Mouse (Mus musculus): Measurements from ENCODE around the gene Daglb. TPM values are rescaled to one million over a fixed set of nuclear protein-coding genes. Genes with fewer than 3 reads are reported as not detected.

Daglb gene
- total RNA-seq, 1 experiment = 9.5 TPM

DNA sequence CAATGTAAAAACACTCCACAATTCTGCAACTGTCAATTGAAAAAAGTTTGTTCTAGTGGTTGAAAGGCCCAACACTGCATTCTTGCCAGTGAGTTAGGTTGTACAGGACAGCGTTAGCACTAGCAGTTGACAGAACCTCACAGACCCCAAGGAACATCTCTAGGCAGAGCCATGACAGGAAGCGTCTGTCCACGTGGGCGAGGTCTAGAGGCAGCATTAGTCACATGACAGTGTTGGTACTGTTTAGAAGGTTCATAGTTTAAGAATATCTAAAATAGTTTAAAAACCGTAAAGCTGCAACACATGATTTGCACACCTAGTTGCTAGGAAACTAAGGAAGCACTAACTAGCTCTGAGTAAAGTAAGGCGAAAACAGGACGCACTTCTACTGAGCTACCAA lies 41.2 kb downstream of the Daglb start:
- H3K4me3 ChIP-seq (ENCODE audit: insufficient read depth in 1 of 2, low read depth in 1 of 2, low read length in 2 of 2, poor library complexity in 1 of 2, severe bottlenecking in 1 of 2) = no peak overlapping the region

DNA sequence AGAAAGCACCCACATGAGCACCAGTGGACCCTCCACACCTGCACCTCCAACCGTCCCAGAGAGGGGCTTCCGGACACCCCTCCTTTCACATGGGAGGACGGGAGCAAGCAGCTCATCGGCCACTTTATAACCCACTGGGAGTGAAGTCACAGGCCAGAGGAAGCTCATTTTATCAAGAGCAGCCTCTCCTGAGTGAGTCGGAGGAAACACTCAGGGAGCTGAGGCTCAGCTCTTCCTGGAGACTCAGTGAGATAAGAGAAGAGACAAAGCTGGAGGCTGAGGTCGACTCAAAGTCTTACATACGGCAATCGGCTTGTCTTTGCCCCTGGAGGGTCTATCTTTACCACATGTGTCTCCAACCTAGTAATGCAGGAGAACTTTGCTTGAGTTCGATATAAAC lies 44.9 kb downstream of the Daglb start:
- Histone ChIP-seq H3K4me1 (ENCODE audit: control insufficient read depth in 2 of 2, insufficient read depth in 2 of 2, low read length in 2 of 2, poor library complexity in 1 of 2) (peaks cover 0 to 11% of the 10 kb centered on the region in 2 experiments; a peak in 2 of 4 replicates), H3K36me3 (ENCODE audit: control insufficient read depth, insufficient read depth, low read length, poor library complexity, severe bottlenecking) (peaks cover 31% of the 10 kb centered on the region), H3K9ac (ENCODE audit: insufficient read depth, low read depth, low read length, poor library complexity, severe bottlenecking) (no peak overlapping the region), H3K9me3 (ENCODE audit: control insufficient read depth, insufficient read depth, low read depth, low read length) (no peaks in the 10 kb centered on the region), H3K4me3 (ENCODE audit: insufficient read depth in 1 of 2, low read depth in 1 of 2, low read length in 2 of 2, poor library complexity in 1 of 2, severe bottlenecking in 1 of 2) (no peak overlapping the region), H3K27ac (ENCODE audit: insufficient read depth, low read depth, low read length, poor library complexity, severe bottlenecking) (no peak overlapping the region)
- no peak for DNase-seq (ENCODE audit: low read depth, low spot score)
- TF ChIP-seq HCFC1 (IDR thresholded peaks at IDR 0.05; ENCODE audit: borderline replicate concordance, insufficient read depth, low read length) (no peak), CHD2 (IDR thresholded peaks at IDR 0.05; ENCODE audit: low read depth, low read length) (no peak), ZNF384 (IDR thresholded peaks at IDR 0.05; ENCODE audit: low read depth, low read length) (no peak), ZC3H11A (IDR thresholded peaks at IDR 0.05; ENCODE audit: borderline replicate concordance, low read depth, low read length) (no peak), MAFK (IDR thresholded peaks at IDR 0.05; ENCODE audit: insufficient read depth, low read depth, low read length) (no peak)
- in situ Hi-C loops (cut with MboI; ENCODE audit: low sequenced_read_pairs in 2 of 2, unreplicated experiment in 2 of 2) = no loop called here

More for the DNA sequence above, 41.2 kb downstream of the Daglb start:
- no peak overlapping the region for H3K27ac ChIP-seq (ENCODE audit: insufficient read depth, low read depth, low read length, poor library complexity, severe bottlenecking)
- DNase-seq (ENCODE audit: low read depth, low spot score) = no peak
- no peak overlapping the region for H3K9ac ChIP-seq (ENCODE audit: insufficient read depth, low read depth, low read length, poor library complexity, severe bottlenecking)
- no peaks in the 10 kb centered on the region for H3K9me3 ChIP-seq (ENCODE audit: control insufficient read depth, insufficient read depth, low read depth, low read length)
- in situ Hi-C loops (cut with MboI; ENCODE audit: low sequenced_read_pairs in 2 of 2, unreplicated experiment in 2 of 2) = no loop called here
- peaks cover 0 to 9% of the 10 kb centered on the region in 2 experiments; a peak in 2 of 4 replicates for H3K4me1 ChIP-seq (ENCODE audit: control insufficient read depth in 2 of 2, insufficient read depth in 2 of 2, low read length in 2 of 2, poor library complexity in 1 of 2)
- TF ChIP-seq CHD2 (IDR thresholded peaks at IDR 0.05; ENCODE audit: low read depth, low read length) (no peak), ZC3H11A (IDR thresholded peaks at IDR 0.05; ENCODE audit: borderline replicate concordance, low read depth, low read length) (no peak), HCFC1 (IDR thresholded peaks at IDR 0.05; ENCODE audit: borderline replicate concordance, insufficient read depth, low read length) (no peak), ZNF384 (IDR thresholded peaks at IDR 0.05; ENCODE audit: low read depth, low read length) (no peak), MAFK (IDR thresholded peaks at IDR 0.05; ENCODE audit: insufficient read depth, low read depth, low read length) (no peak)
- H3K36me3 ChIP-seq (ENCODE audit: control insufficient read depth, insufficient read depth, low read length, poor library complexity, severe bottlenecking) = peaks cover 32% of the 10 kb centered on the region

DNA sequence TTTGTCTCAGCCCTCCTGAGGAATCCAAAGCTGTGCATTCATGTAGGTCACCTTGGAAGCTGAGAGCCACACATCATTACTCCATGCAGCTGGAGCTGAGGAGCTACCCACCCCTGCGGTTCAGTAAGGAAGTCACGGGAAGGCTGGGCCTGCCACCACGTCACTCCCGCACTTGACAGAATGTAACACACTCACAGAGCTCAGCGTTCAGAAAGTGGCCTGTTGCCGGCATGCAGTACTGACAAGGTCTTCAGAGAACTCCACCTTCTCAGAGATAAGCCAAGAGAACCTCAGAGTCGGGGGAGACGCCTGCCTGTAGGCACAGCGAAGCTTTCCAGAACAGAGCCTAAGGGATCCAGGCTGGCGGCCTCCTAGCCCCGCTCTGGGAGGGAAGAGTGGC lies 45.4 kb downstream of the Daglb start:
- Histone ChIP-seq H3K27ac (ENCODE audit: insufficient read depth, low read depth, low read length, poor library complexity, severe bottlenecking) (no peak overlapping the region), H3K9ac (ENCODE audit: insufficient read depth, low read depth, low read length, poor library complexity, severe bottlenecking) (peak overlapping the region; percentile 20; the same call in 1 of the 2 replicates), H3K9me3 (ENCODE audit: control insufficient read depth, insufficient read depth, low read depth, low read length) (no peaks in the 10 kb centered on the region), H3K4me1 (ENCODE audit: control insufficient read depth in 2 of 2, insufficient read depth in 2 of 2, low read length in 2 of 2, poor library complexity in 1 of 2) (peaks cover 0 to 11% of the 10 kb centered on the region in 2 experiments; a peak in 2 of 4 replicates), H3K36me3 (ENCODE audit: control insufficient read depth, insufficient read depth, low read length, poor library complexity, severe bottlenecking) (peaks cover 34% of the 10 kb centered on the region), H3K4me3 (ENCODE audit: insufficient read depth in 1 of 2, low read depth in 1 of 2, low read length in 2 of 2, poor library complexity in 1 of 2, severe bottlenecking in 1 of 2) (no peak overlapping the region)
- DNase-seq (ENCODE audit: low read depth, low spot score) = no peak
- TF ChIP-seq MAFK (IDR thresholded peaks at IDR 0.05; ENCODE audit: insufficient read depth, low read depth, low read length) = no peak
- TF ChIP-seq ZNF384 (IDR thresholded peaks at IDR 0.05; ENCODE audit: low read depth, low read length) = no peak
- TF ChIP-seq CHD2 (IDR thresholded peaks at IDR 0.05; ENCODE audit: low read depth, low read length) = no peak
- TF ChIP-seq HCFC1 (IDR thresholded peaks at IDR 0.05; ENCODE audit: borderline replicate concordance, insufficient read depth, low read length) = no peak
- in situ Hi-C loops (cut with MboI; ENCODE audit: low sequenced_read_pairs in 2 of 2, unreplicated experiment in 2 of 2) = no loop called here

DNA sequence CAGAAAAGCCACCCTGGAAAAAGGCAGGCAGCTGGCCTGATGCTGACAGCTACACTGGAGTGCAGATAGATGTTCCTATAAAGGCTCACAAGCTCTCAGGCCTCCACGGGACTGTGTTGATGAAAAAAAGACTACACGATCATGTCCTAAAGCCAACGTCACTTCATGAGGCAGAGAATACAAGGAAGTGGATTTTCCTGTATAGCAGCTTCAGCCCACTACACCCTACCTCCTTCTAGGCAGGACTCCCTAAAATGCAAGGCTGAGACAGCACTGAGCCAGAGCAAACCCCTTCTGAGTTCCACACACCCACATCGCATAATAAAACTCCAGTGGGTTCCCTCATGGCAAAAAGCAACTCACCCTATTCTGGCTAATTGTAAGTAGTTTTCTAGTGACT lies 47.2 kb downstream of the Daglb start:
- no peak overlapping the region for H3K4me3 ChIP-seq (ENCODE audit: insufficient read depth in 1 of 2, low read depth in 1 of 2, low read length in 2 of 2, poor library complexity in 1 of 2, severe bottlenecking in 1 of 2)
- no peak overlapping the region for H3K9ac ChIP-seq (ENCODE audit: insufficient read depth, low read depth, low read length, poor library complexity, severe bottlenecking)
- peaks cover 35% of the 10 kb centered on the region for H3K36me3 ChIP-seq (ENCODE audit: control insufficient read depth, insufficient read depth, low read length, poor library complexity, severe bottlenecking)
- peaks cover 0 to 13% of the 10 kb centered on the region in 2 experiments; a peak in 2 of 4 replicates for H3K4me1 ChIP-seq (ENCODE audit: control insufficient read depth in 2 of 2, insufficient read depth in 2 of 2, low read length in 2 of 2, poor library complexity in 1 of 2)
- TF ChIP-seq HCFC1 (IDR thresholded peaks at IDR 0.05; ENCODE audit: borderline replicate concordance, insufficient read depth, low read length) (no peak), ZNF384 (IDR thresholded peaks at IDR 0.05; ENCODE audit: low read depth, low read length) (no peak), CHD2 (IDR thresholded peaks at IDR 0.05; ENCODE audit: low read depth, low read length) (no peak), ZC3H11A (IDR thresholded peaks at IDR 0.05; ENCODE audit: borderline replicate concordance, low read depth, low read length) (no peak), MAFK (IDR thresholded peaks at IDR 0.05; ENCODE audit: insufficient read depth, low read depth, low read length) (no peak)
- H3K27ac ChIP-seq (ENCODE audit: insufficient read depth, low read depth, low read length, poor library complexity, severe bottlenecking) = no peak overlapping the region
- in situ Hi-C loops (cut with MboI; ENCODE audit: low sequenced_read_pairs in 2 of 2, unreplicated experiment in 2 of 2) = no loop called here
- no peaks in the 10 kb centered on the region for H3K9me3 ChIP-seq (ENCODE audit: control insufficient read depth, insufficient read depth, low read depth, low read length)
- no peak for DNase-seq (ENCODE audit: low read depth, low spot score)

DNA sequence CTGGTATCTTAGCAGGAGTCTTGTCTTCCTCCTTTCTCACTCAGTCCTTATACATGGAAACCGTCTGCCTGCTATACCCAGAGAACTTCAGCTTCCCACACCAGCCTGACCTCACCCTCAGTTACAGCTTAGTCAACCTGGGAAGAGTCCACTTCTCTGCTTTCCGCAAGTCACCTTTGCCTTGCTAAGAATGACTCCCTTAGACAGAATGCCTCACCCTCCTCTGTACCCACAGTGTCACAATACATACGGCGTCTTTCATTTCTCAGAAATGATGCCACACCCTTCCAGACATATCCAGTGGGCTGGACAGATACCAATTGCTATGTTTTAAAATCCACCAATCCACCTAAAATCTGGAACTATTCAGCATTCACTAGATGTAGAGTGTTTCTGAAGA lies 47.9 kb downstream of the Daglb start:
- in situ Hi-C loops (cut with MboI; ENCODE audit: low sequenced_read_pairs in 2 of 2, unreplicated experiment in 2 of 2) = no loop called here
- Histone ChIP-seq H3K27ac (ENCODE audit: insufficient read depth, low read depth, low read length, poor library complexity, severe bottlenecking) (no peak overlapping the region), H3K4me1 (ENCODE audit: control insufficient read depth in 2 of 2, insufficient read depth in 2 of 2, low read length in 2 of 2, poor library complexity in 1 of 2) (peaks cover 0 to 13% of the 10 kb centered on the region in 2 experiments; a peak in 2 of 4 replicates), H3K9ac (ENCODE audit: insufficient read depth, low read depth, low read length, poor library complexity, severe bottlenecking) (no peak overlapping the region), H3K4me3 (ENCODE audit: insufficient read depth in 1 of 2, low read depth in 1 of 2, low read length in 2 of 2, poor library complexity in 1 of 2, severe bottlenecking in 1 of 2) (no peak overlapping the region), H3K36me3 (ENCODE audit: control insufficient read depth, insufficient read depth, low read length, poor library complexity, severe bottlenecking) (peaks cover 34% of the 10 kb centered on the region), H3K9me3 (ENCODE audit: control insufficient read depth, insufficient read depth, low read depth, low read length) (no peaks in the 10 kb centered on the region)
- no peak for DNase-seq (ENCODE audit: low read depth, low spot score)
- TF ChIP-seq ZC3H11A (IDR thresholded peaks at IDR 0.05; ENCODE audit: borderline replicate concordance, low read depth, low read length) = no peak
- no peak for TF ChIP-seq CHD2 (IDR thresholded peaks at IDR 0.05; ENCODE audit: low read depth, low read length)
- TF ChIP-seq HCFC1 (IDR thresholded peaks at IDR 0.05; ENCODE audit: borderline replicate concordance, insufficient read depth, low read length) = no peak
- TF ChIP-seq ZNF384 (IDR thresholded peaks at IDR 0.05; ENCODE audit: low read depth, low read length) = no peak

All from ES-E14 (cell line).